Mouse (Mus musculus) myocyte (in vitro differentiated cells): Measurements from ENCODE around the gene Mt2. TPM values are rescaled to one million over a fixed set of nuclear protein-coding genes. Genes with fewer than 3 reads are reported as not detected.
A peak's percentile ranks its signal among the peaks of the same experiment; 100 is the strongest.

Source experiments
- H3K27me3 ChIP-seq: one replicate; pipeline ENCODE4 v1.6.1; 2011; ENCODE audit not compliant: control insufficient read depth, insufficient read depth, insufficient read length
- H3K36me3 ChIP-seq: one replicate; pipeline ENCODE4 v1.6.1; 2011; ENCODE audit not compliant: control insufficient read depth, insufficient read depth
- H3K4me2 ChIP-seq: one replicate; pipeline ENCODE4 v1.6.1; 2011; ENCODE audit warnings: low read depth, control low read depth
- H3K4me3 ChIP-seq: one replicate; pipeline ENCODE4 v1.5.1; 2011; ENCODE audit warnings: mild to moderate bottlenecking, control low read depth, moderate library complexity
- H3K79me2 ChIP-seq: one replicate; pipeline ENCODE4 v1.6.1; 2011; ENCODE audit not compliant: control insufficient read depth, insufficient read depth
- H3ac ChIP-seq: one replicate; pipeline ENCODE4 v1.6.1; 2011; ENCODE audit not compliant: control insufficient read depth, insufficient read length
- CEBPB ChIP-seq: IDR thresholded peaks from 2 replicates; pipeline ENCODE4 v1.6.1; 2011; ENCODE audit warnings: mild to moderate bottlenecking, moderate library complexity; ENCODE audit not compliant: poor library complexity, insufficient read depth, severe bottlenecking
- E2F4 ChIP-seq: IDR thresholded peaks from one replicate; pipeline ENCODE4 v1.6.1; 2011; ENCODE audit warnings: mild to moderate bottlenecking, control low read depth, moderate library complexity; ENCODE audit not compliant: insufficient read depth
- MAX ChIP-seq: IDR thresholded peaks from one replicate; pipeline ENCODE4 v1.6.1; 2011; ENCODE audit warnings: low read depth, mild to moderate bottlenecking, control low read depth
- MYOD1 ChIP-seq, 3 experiments: IDR thresholded peaks; one replicate each; pipeline ENCODE4 v1.6.1; 2011; ENCODE audit warnings: control low read depth in 2 of 3, low read depth in 2 of 3, mild to moderate bottlenecking in 2 of 3, moderate library complexity in 1 of 3; ENCODE audit not compliant: insufficient read length in 2 of 3, control insufficient read depth in 1 of 3
- MYOG ChIP-seq, 3 experiments: IDR thresholded peaks; one replicate each; pipeline ENCODE4 v1.6.1; 2011; ENCODE audit warnings: control low read depth in 2 of 3, low read depth in 2 of 3, mild to moderate bottlenecking in 2 of 3; ENCODE audit not compliant: insufficient read length in 2 of 3, control insufficient read depth in 1 of 3, insufficient read depth in 1 of 3
- POLR2A ChIP-seq: IDR thresholded peaks from one replicate; pipeline ENCODE4 v1.6.1; 2011; ENCODE audit warnings: low read depth, mild to moderate bottlenecking, control low read depth, moderate library complexity; ENCODE audit not compliant: insufficient read length
- POLR2AphosphoS2 ChIP-seq: IDR thresholded peaks from one replicate; pipeline ENCODE4 v1.6.1; 2011; ENCODE audit warnings: low read depth, control low read depth; ENCODE audit not compliant: insufficient read length
- REST ChIP-seq: IDR thresholded peaks from one replicate; pipeline ENCODE4 v1.6.1; 2011; ENCODE audit warnings: mild to moderate bottlenecking, control low read depth, moderate library complexity; ENCODE audit not compliant: insufficient read depth, insufficient read length
- SRF ChIP-seq: IDR thresholded peaks from one replicate; pipeline ENCODE4 v1.6.1; 2011; ENCODE audit warnings: low read depth; ENCODE audit not compliant: control insufficient read depth, insufficient read length
- TCF12 ChIP-seq: IDR thresholded peaks from one replicate; pipeline ENCODE4 v1.6.1; 2011; ENCODE audit warnings: mild to moderate bottlenecking, control low read depth; ENCODE audit not compliant: poor library complexity, insufficient read depth, severe bottlenecking
- TCF3 ChIP-seq: IDR thresholded peaks from one replicate; pipeline ENCODE4 v1.6.1; 2011; ENCODE audit warnings: low read depth, control low read depth; ENCODE audit not compliant: insufficient read length
- USF1 ChIP-seq: IDR thresholded peaks from one replicate; pipeline ENCODE4 v1.6.1; 2011; ENCODE audit warnings: low read depth, mild to moderate bottlenecking, control low read depth, moderate library complexity
- polyA plus RNA-seq: library from polyadenylated mRNA; unstranded; fragments of >200 nt; fragmentation: generic; extraction: Trizol; gene quantifications from one replicate; pipeline ENCODE4 v1.2.1, GENCODE M21; 2012; ENCODE audit warnings: missing spikeins

The Mt2 gene
- polyA plus RNA-seq, 1 experiment: 699 TPM

DNA sequence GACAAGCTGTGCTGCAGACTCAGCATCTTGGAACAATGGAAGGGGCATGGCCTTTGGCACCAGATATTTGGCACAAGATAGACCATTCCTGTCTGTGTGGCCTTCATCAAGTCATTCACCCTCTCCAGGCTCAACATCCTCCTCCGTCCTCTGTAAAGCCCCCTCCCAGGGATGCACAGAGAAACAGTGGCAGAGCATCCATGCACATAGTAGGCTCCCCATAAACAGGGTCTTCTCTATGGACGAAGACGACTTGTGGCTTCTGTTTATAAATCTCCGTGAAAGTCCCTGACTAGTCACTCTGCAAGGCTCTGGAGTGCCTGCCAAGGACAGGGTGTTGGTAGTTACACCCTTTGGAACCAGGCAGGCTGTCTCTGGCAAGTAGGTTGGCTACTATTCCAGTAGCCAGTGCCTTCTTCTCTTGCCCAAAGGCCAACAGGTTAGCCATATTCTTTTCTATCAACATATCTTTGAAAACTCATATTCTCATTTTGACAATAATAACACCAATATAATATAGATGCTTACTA is 32.1 kb upstream of the Mt2 start:
- Histone ChIP-seq H3ac (no peak overlapping the region), H3K79me2 (no peaks in the 10 kb centered on the region), H3K4me2 (no peak overlapping the region), H3K4me3 (no peak overlapping the region), H3K27me3 (no peaks in the 10 kb centered on the region), H3K36me3 (no peaks in the 10 kb centered on the region)
- TF ChIP-seq MYOD1 (IDR thresholded peaks at IDR 0.05; ENCODE audit: control insufficient read depth in 1 of 3, insufficient read length in 2 of 3, low read depth in 2 of 3) (no peak), E2F4 (no peak), POLR2A (no peak), SRF (no peak), TCF12 (no peak), CEBPB (no peak), USF1 (no peak), TCF3 (no peak), REST (no peak), MAX (no peak), MYOG (IDR thresholded peaks at IDR 0.05; ENCODE audit: control insufficient read depth in 1 of 3, insufficient read depth in 1 of 3, insufficient read length in 2 of 3, low read depth in 2 of 3) (no peak), POLR2AphosphoS2 (no peak)

DNA sequence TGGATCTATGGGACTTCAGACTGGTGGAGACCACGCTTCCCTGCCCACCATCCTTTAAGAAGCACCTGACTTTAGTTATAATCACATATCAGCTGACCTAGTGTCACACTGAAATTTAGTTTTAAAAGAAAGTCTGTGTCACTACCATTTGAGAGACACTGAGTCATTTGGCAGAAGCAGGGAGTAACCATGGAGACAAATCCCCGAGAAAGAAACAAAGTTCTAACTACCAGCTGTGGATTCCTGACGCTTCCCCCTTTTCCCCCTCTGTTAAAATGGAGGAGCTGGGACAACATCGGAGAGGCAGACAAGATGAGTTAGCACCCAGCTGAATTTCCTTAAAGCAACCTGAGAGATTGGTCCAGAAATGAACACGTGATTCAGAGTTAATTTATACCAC is 24.2 kb upstream of the Mt2 start:
- TF ChIP-seq MYOD1 (IDR thresholded peaks at IDR 0.05; ENCODE audit: control insufficient read depth in 1 of 3, insufficient read length in 2 of 3, low read depth in 2 of 3): no peak
- TF ChIP-seq TCF12: no peak
- no peak for TF ChIP-seq POLR2A
- TF ChIP-seq REST: no peak
- no peak for TF ChIP-seq CEBPB
- TF ChIP-seq MYOG (IDR thresholded peaks at IDR 0.05; ENCODE audit: control insufficient read depth in 1 of 3, insufficient read depth in 1 of 3, insufficient read length in 2 of 3, low read depth in 2 of 3): no peak
- no peak for TF ChIP-seq POLR2AphosphoS2
- TF ChIP-seq TCF3: no peak
- no peak for TF ChIP-seq E2F4
- TF ChIP-seq SRF: no peak
- TF ChIP-seq USF1: no peak
- Histone ChIP-seq H3K4me3 (no peak overlapping the region), H3K27me3 (no peaks in the 10 kb centered on the region), H3K36me3 (no peaks in the 10 kb centered on the region), H3K79me2 (no peaks in the 10 kb centered on the region), H3K4me2 (peak overlapping the region; percentile 34), H3ac (no peak overlapping the region)

DNA sequence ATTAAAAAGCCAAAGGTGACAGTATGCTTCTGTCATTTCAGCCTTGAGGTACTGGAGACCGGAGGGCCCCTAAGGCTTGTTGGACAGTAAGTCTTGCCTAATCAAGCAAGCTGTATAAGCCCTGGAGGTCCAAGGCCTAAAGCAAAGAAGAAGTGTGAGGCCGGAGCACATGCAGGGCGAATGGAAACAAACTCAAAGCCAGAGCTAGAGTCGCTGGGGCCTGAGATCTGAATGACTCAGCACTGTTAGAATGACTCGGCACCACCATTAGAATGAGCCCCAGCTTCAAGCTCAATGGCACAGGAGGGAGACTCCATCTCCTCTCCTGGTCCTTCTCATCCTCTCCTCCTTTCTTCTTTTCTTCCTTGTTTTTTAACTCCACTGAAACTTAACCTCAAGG is 21.5 kb upstream of the Mt2 start:
- no peak overlapping the region for H3K4me2 ChIP-seq
- no peak overlapping the region for H3K4me3 ChIP-seq
- no peaks in the 10 kb centered on the region for H3K79me2 ChIP-seq
- TF ChIP-seq MAX (no peak), SRF (no peak), MYOG (IDR thresholded peaks at IDR 0.05; ENCODE audit: control insufficient read depth in 1 of 3, insufficient read depth in 1 of 3, insufficient read length in 2 of 3, low read depth in 2 of 3) (no peak), USF1 (no peak), POLR2AphosphoS2 (no peak), E2F4 (no peak), CEBPB (no peak), MYOD1 (IDR thresholded peaks at IDR 0.05; ENCODE audit: control insufficient read depth in 1 of 3, insufficient read length in 2 of 3, low read depth in 2 of 3) (no peak), TCF12 (no peak), REST (no peak), TCF3 (no peak), POLR2A (no peak)
- H3K27me3 ChIP-seq: no peaks in the 10 kb centered on the region
- H3ac ChIP-seq: no peak overlapping the region
- H3K36me3 ChIP-seq: no peaks in the 10 kb centered on the region

DNA sequence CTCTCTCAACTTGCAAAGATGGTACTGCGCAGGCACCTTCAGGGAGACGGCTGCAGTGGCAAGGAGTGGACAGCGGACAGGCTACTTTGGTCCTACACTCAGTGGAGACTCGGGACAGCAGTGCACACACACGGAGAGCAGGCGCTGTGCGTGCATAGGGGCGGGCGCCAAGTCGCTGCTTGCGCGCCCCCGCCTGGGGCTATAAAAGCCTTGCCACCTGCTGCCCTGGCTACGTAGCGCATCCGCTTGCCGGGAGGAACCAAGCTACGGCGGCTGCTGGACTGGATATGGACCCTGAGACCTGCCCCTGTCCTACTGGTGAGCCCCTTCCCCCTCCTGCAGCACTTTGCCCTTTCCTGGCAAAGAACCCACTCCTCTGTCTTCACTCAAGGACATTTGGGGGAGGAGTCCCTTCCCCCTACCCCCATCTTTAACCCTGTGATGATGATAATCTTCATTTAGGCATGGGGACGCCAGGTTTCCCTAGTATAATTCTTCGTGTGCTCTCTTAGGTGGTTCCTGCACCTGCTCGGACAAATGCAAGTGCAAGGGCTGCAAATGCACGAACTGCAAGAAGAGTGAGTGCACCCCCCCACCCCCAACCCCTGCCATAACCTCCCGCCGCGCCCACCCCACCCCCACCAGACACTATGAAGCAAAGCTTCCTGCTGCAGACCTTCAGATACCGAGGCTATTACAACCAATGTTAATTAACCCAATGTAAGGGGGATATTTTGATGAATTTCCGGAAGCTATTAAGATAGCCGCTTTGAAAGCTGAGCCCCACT is 19.8 kb upstream of the Mt2 start, which contains the start of gene Mt3:
Gene Mt3, plus strand, starts transcription at position 95 of the 788 bp plus-strand sequence.
- Histone ChIP-seq H3K27me3 (no peaks in the 10 kb centered on the region), H3K36me3 (no peaks in the 10 kb centered on the region), H3K79me2 (no peaks in the 10 kb centered on the region), H3K4me2 (no peak within 1 kb of the TSS), H3K4me3 (no peak within 1 kb of the TSS), H3ac (no peak within 1 kb of the TSS)
- no peak for TF ChIP-seq CEBPB
- no peak for TF ChIP-seq POLR2AphosphoS2
- no peak for TF ChIP-seq TCF12
- TF ChIP-seq MYOG (IDR thresholded peaks at IDR 0.05; ENCODE audit: control insufficient read depth in 1 of 3, insufficient read depth in 1 of 3, insufficient read length in 2 of 3, low read depth in 2 of 3): no peak
- TF ChIP-seq MAX: no peak
- no peak for TF ChIP-seq USF1
- no peak for TF ChIP-seq MYOD1 (IDR thresholded peaks at IDR 0.05; ENCODE audit: control insufficient read depth in 1 of 3, insufficient read length in 2 of 3, low read depth in 2 of 3)
- TF ChIP-seq POLR2A: no peak
- TF ChIP-seq REST: no peak
- no peak for TF ChIP-seq SRF
- no peak for TF ChIP-seq E2F4
- TF ChIP-seq TCF3: no peak
